Mouse (Mus musculus) heart, adult 2 months (tissue): ENCODE results near the gene Tnrc6a.

Experiments
- CTCF ChIP-seq: fragments of 200-600 bp; IDR thresholded peaks from 2 replicates; pipeline ENCODE4 v1.8.1; 2022; ENCODE audit warnings: antibody characterized with exemption, mild to moderate bottlenecking, moderate library complexity
- EP300 ChIP-seq: fragments of 200-500 bp; IDR thresholded peaks from 2 replicates; pipeline ENCODE4 v1.6.1; 2011; ENCODE audit warnings: low read depth, low read length, control low read depth; ENCODE audit not compliant: insufficient read depth
- POLR2A ChIP-seq: fragments of 200-500 bp; IDR thresholded peaks from 2 replicates; pipeline ENCODE4 v1.6.1; 2011; ENCODE audit warnings: mild to moderate bottlenecking, low read depth, low read length, control low read depth; ENCODE audit not compliant: insufficient read depth

DNA sequence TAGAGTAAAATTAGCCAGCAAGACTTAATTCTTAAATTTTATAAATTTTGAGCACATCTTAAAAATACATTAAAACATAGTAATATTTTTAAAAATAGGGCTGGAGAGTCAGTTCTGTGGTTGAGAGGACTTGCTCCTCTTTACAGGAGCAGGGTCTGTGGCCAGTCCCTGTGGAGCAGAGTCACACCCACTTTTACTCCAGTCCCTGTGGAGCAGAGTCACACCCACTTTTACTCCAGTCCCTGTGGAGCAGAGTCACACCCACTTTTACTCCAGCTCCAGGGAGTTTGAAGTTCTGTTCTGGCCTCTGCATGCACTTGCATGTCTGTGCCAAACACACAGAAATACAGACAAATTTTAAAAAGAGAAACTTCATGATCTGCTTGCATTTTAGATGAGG lies 53.5 kb downstream of the Tnrc6a start:
- TF ChIP-seq CTCF: no peak
- TF ChIP-seq POLR2A: no peak
- TF ChIP-seq EP300: no peak
